Mouse (Mus musculus): ENCODE data around the gene Nr4a2. TPM values are rescaled to one million over a fixed set of nuclear protein-coding genes. Genes with fewer than 3 reads are reported as not detected.
A peak's percentile ranks its signal among the peaks of the same experiment; 100 is the strongest.

Nr4a2 gene
- 0.18 and 0.27 TPM in 2 replicates for polyA plus RNA-seq (2015; fragmentation: Nextera tagmentation; extraction: Ambion mirVana)

DNA sequence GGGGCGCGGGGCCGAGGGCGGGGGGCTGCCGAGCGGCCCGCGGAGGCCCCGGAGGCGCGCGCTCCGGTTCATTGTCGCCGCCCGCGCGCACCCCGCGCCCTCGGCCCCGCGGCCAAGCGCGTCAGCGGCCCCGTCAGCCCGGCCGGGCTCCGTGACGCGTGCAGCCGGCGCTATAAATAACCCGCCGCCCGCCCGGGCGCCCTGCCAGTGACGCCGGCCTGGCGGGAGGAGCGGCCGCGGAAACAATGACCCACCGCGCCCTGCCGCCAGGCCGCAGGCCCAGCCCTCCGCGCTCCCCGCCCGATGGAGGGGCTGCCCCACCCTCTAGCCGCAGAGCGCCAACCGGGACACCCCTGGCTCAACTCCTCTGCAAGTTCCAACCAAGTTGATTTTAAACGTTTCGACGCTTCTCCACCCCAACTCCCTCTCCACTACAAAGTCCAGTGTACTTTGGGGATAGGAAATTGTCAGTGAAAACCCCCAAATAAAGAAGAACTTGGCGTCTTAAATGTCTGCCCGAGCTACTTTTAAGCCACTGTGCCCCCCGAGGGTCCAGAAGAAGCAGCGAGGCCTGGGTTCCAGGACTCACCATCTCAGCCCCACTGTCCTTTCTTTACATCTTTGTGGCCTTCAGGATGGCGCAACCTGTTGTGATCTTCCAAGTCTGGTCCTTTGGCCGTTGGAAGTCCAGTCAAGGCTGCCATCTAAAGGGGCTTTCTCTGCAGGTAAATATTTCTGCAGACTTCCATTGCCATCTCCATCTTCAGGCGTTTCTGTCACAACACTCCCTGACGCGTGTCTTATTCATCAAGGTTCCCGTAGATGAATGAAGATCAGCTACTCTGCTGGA, at the start of gene Nr4a2:
TSS of gene Nr4a2 (minus strand) at position 13 of the 850 bp plus-strand sequence.
- ATAC-seq: peak; percentile 94
- H3K27ac ChIP-seq (ENCODE audit: low read depth): peak within 1 kb of the TSS; percentile 82
- peak within 1 kb of the TSS; percentile 90 for H3K9ac ChIP-seq (replicated peaks)
- H3K4me2 ChIP-seq (ENCODE audit: low read depth, low read length): peak within 1 kb of the TSS; percentile 99
- peak; percentile 84 for DNase-seq
- TF ChIP-seq EP300 (IDR thresholded peaks at IDR 0.05; ENCODE audit: low read depth) (no peak), CTCF (IDR thresholded peaks at IDR 0.05; ENCODE audit: low read depth) (no peak)
- 9% methylated on average over 55 of the region's 69 CpGs for WGBS (ENCODE audit: insufficient replicate concordance)
- peaks cover 4% of the 10 kb centered on the region; the same call in 1 of the 2 replicates for H3K4me1 ChIP-seq (ENCODE audit: insufficient read depth)
- no peaks in the 10 kb centered on the region for H3K9me3 ChIP-seq (ENCODE audit: low read length)
- peak within 1 kb of the TSS; percentile 91 for H3K4me3 ChIP-seq (ENCODE audit: low read depth, low read length)
- peaks cover 6% of the 10 kb centered on the region; the same call in 1 of the 2 replicates for H3K27me3 ChIP-seq (ENCODE audit: insufficient read depth, low read length)
- H3K36me3 ChIP-seq (replicated peaks; ENCODE audit: insufficient read depth, low read length): no peaks in the 10 kb centered on the region

- H3K27ac ChIP-seq (ENCODE audit: low read depth): no peak overlapping the region
- H3K4me1 ChIP-seq (ENCODE audit: insufficient read depth): no peaks in the 10 kb centered on the region
- DNase-seq (no peak), ATAC-seq (no peak)
- no peak overlapping the region for H3K4me2 ChIP-seq (ENCODE audit: low read depth, low read length)
- no peaks in the 10 kb centered on the region for H3K9me3 ChIP-seq (ENCODE audit: low read length)
- no peaks in the 10 kb centered on the region for H3K27me3 ChIP-seq (ENCODE audit: insufficient read depth, low read length)
- TF ChIP-seq EP300 (IDR thresholded peaks at IDR 0.05; ENCODE audit: low read depth) (no peak), CTCF (IDR thresholded peaks at IDR 0.05; ENCODE audit: low read depth) (no peak)
- 72% methylated on average over 1 of the region's 1 CpGs for WGBS (ENCODE audit: insufficient replicate concordance)
- no peak overlapping the region for H3K4me3 ChIP-seq (ENCODE audit: low read depth, low read length)
- no peaks in the 10 kb centered on the region for H3K36me3 ChIP-seq (replicated peaks; ENCODE audit: insufficient read depth, low read length)
- H3K9ac ChIP-seq (replicated peaks): no peak overlapping the region
These were observed 41.6 kb upstream of the Nr4a2 start for GRCm38 (mm10) chr2:57165416-57165815.

DNA sequence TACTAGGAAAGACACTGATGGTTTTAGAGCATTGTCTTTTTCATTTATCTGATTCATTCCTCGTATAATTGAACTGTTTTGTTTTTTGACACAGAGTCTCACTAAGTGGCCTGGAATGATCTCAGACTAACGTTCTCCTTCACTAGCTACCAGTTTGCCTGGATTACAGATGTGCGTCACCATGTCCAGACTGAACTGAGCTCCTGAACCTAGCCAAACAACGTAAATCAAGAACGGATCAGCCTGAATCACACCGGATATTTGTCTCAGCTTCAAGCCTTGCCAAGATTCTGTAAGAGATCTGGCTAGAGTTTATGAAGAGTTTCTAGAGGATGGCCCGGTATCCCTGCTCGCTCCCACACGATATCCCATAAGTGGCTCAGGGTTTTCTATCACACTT, 33.0 kb upstream of the Nr4a2 start:
- no peak for ATAC-seq
- no peak for TF ChIP-seq EP300 (IDR thresholded peaks at IDR 0.05; ENCODE audit: low read depth)
- no peak for TF ChIP-seq CTCF (IDR thresholded peaks at IDR 0.05; ENCODE audit: low read depth)
- no peak for DNase-seq
- no peaks in the 10 kb centered on the region for H3K36me3 ChIP-seq (replicated peaks; ENCODE audit: insufficient read depth, low read length)
- WGBS (ENCODE audit: insufficient replicate concordance): 79% methylated on average over 9 of the region's 9 CpGs
- H3K9ac ChIP-seq (replicated peaks): no peak overlapping the region
- no peaks in the 10 kb centered on the region for H3K27me3 ChIP-seq (ENCODE audit: insufficient read depth, low read length)
- H3K9me3 ChIP-seq (ENCODE audit: low read length): no peaks in the 10 kb centered on the region
- no peaks in the 10 kb centered on the region for H3K4me1 ChIP-seq (ENCODE audit: insufficient read depth)
- H3K27ac ChIP-seq (ENCODE audit: low read depth): no peak overlapping the region
- no peak overlapping the region for H3K4me3 ChIP-seq (ENCODE audit: low read depth, low read length)
- no peak overlapping the region for H3K4me2 ChIP-seq (ENCODE audit: low read depth, low read length)

DNA sequence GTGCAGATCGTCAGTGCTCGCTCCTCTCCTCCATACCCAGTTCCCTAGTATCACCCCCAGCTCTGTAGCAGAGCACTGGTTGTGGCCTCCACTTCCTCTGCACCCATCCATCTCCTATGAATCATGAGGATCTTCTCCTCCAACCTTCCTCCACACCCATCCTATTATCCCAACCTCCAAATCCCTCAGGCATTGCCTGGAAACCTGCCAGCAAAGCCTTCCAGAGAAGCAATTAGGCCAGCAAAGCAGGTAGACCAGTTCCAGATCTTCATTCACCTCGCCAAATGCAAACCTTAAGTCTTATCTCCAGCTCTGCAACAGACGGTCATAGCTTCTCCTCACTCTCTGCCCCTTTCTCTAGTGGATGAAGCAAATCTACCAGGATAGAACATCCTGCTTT, 26.0 kb upstream of the Nr4a2 start:
- H3K4me3 ChIP-seq (ENCODE audit: low read depth, low read length): no peak overlapping the region
- H3K9me3 ChIP-seq (ENCODE audit: low read length): no peaks in the 10 kb centered on the region
- no peaks in the 10 kb centered on the region for H3K4me1 ChIP-seq (ENCODE audit: insufficient read depth)
- H3K27me3 ChIP-seq (ENCODE audit: insufficient read depth, low read length): no peaks in the 10 kb centered on the region
- no peak overlapping the region for H3K27ac ChIP-seq (ENCODE audit: low read depth)
- DNase-seq: no peak
- H3K4me2 ChIP-seq (ENCODE audit: low read depth, low read length): no peak overlapping the region
- ATAC-seq: no peak
- TF ChIP-seq CTCF (IDR thresholded peaks at IDR 0.05; ENCODE audit: low read depth) (no peak), EP300 (IDR thresholded peaks at IDR 0.05; ENCODE audit: low read depth) (no peak)
- WGBS (ENCODE audit: insufficient replicate concordance): 68% methylated on average over 4 of the region's 4 CpGs
- no peak overlapping the region for H3K9ac ChIP-seq (replicated peaks)
- H3K36me3 ChIP-seq (replicated peaks; ENCODE audit: insufficient read depth, low read length): no peaks in the 10 kb centered on the region

GRCm38 (mm10) chr2:57148231-57148630, 24.4 kb upstream of the Nr4a2 start:
- Histone ChIP-seq H3K9ac (replicated peaks) (no peak overlapping the region), H3K9me3 (ENCODE audit: low read length) (no peaks in the 10 kb centered on the region), H3K27me3 (ENCODE audit: insufficient read depth, low read length) (no peaks in the 10 kb centered on the region), H3K4me1 (ENCODE audit: insufficient read depth) (no peaks in the 10 kb centered on the region), H3K4me2 (ENCODE audit: low read depth, low read length) (no peak overlapping the region), H3K27ac (ENCODE audit: low read depth) (no peak overlapping the region), H3K4me3 (ENCODE audit: low read depth, low read length) (no peak overlapping the region), H3K36me3 (replicated peaks; ENCODE audit: insufficient read depth, low read length) (no peaks in the 10 kb centered on the region)
- TF ChIP-seq CTCF (IDR thresholded peaks at IDR 0.05; ENCODE audit: low read depth) (no peak), EP300 (IDR thresholded peaks at IDR 0.05; ENCODE audit: low read depth) (no peak)
- 75% methylated on average over 2 of the region's 2 CpGs for WGBS (ENCODE audit: insufficient replicate concordance)
- DNase-seq (no peak), ATAC-seq (no peak)

GRCm38 (mm10) chr2:57145646-57146421, 22.0 kb upstream of the Nr4a2 start:
- no peaks in the 10 kb centered on the region for H3K9me3 ChIP-seq (ENCODE audit: low read length)
- DNase-seq (no peak), ATAC-seq (no peak)
- no peak overlapping the region for H3K27ac ChIP-seq (ENCODE audit: low read depth)
- no peak overlapping the region for H3K4me3 ChIP-seq (ENCODE audit: low read depth, low read length)
- 78% methylated on average over 5 of the region's 5 CpGs for WGBS (ENCODE audit: insufficient replicate concordance)
- no peaks in the 10 kb centered on the region for H3K27me3 ChIP-seq (ENCODE audit: insufficient read depth, low read length)
- H3K36me3 ChIP-seq (replicated peaks; ENCODE audit: insufficient read depth, low read length): no peaks in the 10 kb centered on the region
- H3K4me1 ChIP-seq (ENCODE audit: insufficient read depth): no peaks in the 10 kb centered on the region
- TF ChIP-seq CTCF (IDR thresholded peaks at IDR 0.05; ENCODE audit: low read depth) (no peak), EP300 (IDR thresholded peaks at IDR 0.05; ENCODE audit: low read depth) (no peak)
- H3K9ac ChIP-seq (replicated peaks): no peak overlapping the region
- H3K4me2 ChIP-seq (ENCODE audit: low read depth, low read length): no peak overlapping the region
